Mouse (Mus musculus) cortical plate, adult 2 months (tissue): ENCODE results near the gene Pdss2.

Experiments
- CTCF ChIP-seq: fragments of 200-500 bp; IDR thresholded peaks from 2 replicates; pipeline ENCODE4 v1.5.1; 2011; ENCODE audit warnings: mild to moderate bottlenecking, control low read depth, low read length; ENCODE audit not compliant: insufficient read depth; ENCODE audit errors: extremely low read depth
- POLR2A ChIP-seq: fragments of 200-500 bp; IDR thresholded peaks from 2 replicates; pipeline ENCODE4 v1.6.1; 2011; ENCODE audit warnings: mild to moderate bottlenecking, low read length, control low read depth; ENCODE audit not compliant: insufficient read depth; ENCODE audit errors: extremely low read depth

- no peak for TF ChIP-seq CTCF
- TF ChIP-seq POLR2A: no peak
Measured at GRCm38 (mm10) chr10:43329813-43330212, 108.5 kb downstream of the Pdss2 start.
